Mouse (Mus musculus): ENCODE data around the gene Tspan14. TPM values are rescaled to one million over a fixed set of nuclear protein-coding genes. Genes with fewer than 3 reads are reported as not detected.

The Tspan14 gene
- polyA plus RNA-seq, 1 experiment from 2014 or later = 71.4 TPM

- no peaks in the 10 kb centered on the region for H3K27me3 ChIP-seq (replicated peaks; ENCODE audit: control insufficient read depth, insufficient read depth, low read length)
Measured at GRCm38 (mm10) chr14:40935481-40935880, 31.1 kb downstream of the Tspan14 start.

GRCm38 (mm10) chr14:40935054-40935453 is 31.6 kb downstream of the Tspan14 start:
- ATAC-seq (replicated peaks; ENCODE audit: low FRiP score, low TSS enrichment, low read depth) (no peak), DNase-seq (ENCODE audit: low spot score) (no peak)
- Histone ChIP-seq H3K27me3 (replicated peaks; ENCODE audit: control insufficient read depth, insufficient read depth, low read length) (no peaks in the 10 kb centered on the region), H3K27ac (ENCODE audit: low read depth) (no peak overlapping the region), H3K9ac (ENCODE audit: low read length) (no peak overlapping the region), H3K9me3 (ENCODE audit: control insufficient read depth, low read length) (no peaks in the 10 kb centered on the region), H3K4me2 (ENCODE audit: low read length) (no peak overlapping the region), H3K36me3 (ENCODE audit: control insufficient read depth, insufficient read depth, low read length) (peaks cover 6% of the 10 kb centered on the region; the same call in 1 of the 2 replicates), H3K4me1 (replicated peaks; ENCODE audit: control insufficient read depth, insufficient read depth, low read length) (peaks cover 8% of the 10 kb centered on the region; the same call in 1 of the 2 replicates), H3K4me3 (ENCODE audit: low read depth, low read length) (no peak overlapping the region)
- 78% methylated on average over 2 of the region's 2 CpGs for WGBS

More at GRCm38 (mm10) chr14:40935481-40935880, 31.1 kb downstream of the Tspan14 start:
- Histone ChIP-seq H3K27ac (ENCODE audit: low read depth) (no peak overlapping the region), H3K4me1 (replicated peaks; ENCODE audit: control insufficient read depth, insufficient read depth, low read length) (peaks cover 8% of the 10 kb centered on the region; the same call in 1 of the 2 replicates), H3K9me3 (ENCODE audit: control insufficient read depth, low read length) (no peaks in the 10 kb centered on the region), H3K36me3 (ENCODE audit: control insufficient read depth, insufficient read depth, low read length) (peaks cover 6% of the 10 kb centered on the region; the same call in 1 of the 2 replicates), H3K4me3 (ENCODE audit: low read depth, low read length) (no peak overlapping the region), H3K4me2 (ENCODE audit: low read length) (no peak overlapping the region), H3K9ac (ENCODE audit: low read length) (no peak overlapping the region)
- no peak for ATAC-seq (replicated peaks; ENCODE audit: low FRiP score, low TSS enrichment, low read depth)
- 56% methylated on average over 1 of the region's 1 CpGs for WGBS
- DNase-seq (ENCODE audit: low spot score) = no peak

DNA sequence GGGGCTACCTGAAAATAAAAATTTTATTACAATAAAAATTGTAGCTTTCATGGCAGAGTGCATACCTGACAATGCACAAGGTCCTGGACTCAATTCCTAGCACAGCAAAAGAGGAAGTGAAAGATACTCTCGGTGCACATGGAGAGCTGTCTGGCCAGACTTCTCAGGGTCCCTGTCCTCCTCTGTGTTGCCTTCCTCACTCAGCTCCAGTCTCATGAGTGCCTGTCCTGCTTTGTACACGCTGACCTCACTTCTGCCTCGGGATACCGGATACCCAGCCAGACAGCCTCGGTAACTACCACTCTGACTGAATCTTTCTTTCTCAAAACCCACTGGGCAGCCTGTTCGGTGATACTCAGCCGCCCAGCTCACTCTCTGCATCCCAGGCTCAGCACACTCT is 33.3 kb downstream of the Tspan14 start:
- H3K9me3 ChIP-seq (ENCODE audit: control insufficient read depth, low read length) = no peaks in the 10 kb centered on the region
- ATAC-seq (replicated peaks; ENCODE audit: low FRiP score, low TSS enrichment, low read depth) (no peak), DNase-seq (ENCODE audit: low spot score) (no peak)
- H3K36me3 ChIP-seq (ENCODE audit: control insufficient read depth, insufficient read depth, low read length) = peaks cover 6% of the 10 kb centered on the region; the same call in 1 of the 2 replicates
- WGBS = 90% methylated on average over 7 of the region's 7 CpGs
- H3K4me1 ChIP-seq (replicated peaks; ENCODE audit: control insufficient read depth, insufficient read depth, low read length) = peaks cover 8% of the 10 kb centered on the region; the same call in 1 of the 2 replicates
- H3K27me3 ChIP-seq (replicated peaks; ENCODE audit: control insufficient read depth, insufficient read depth, low read length) = no peaks in the 10 kb centered on the region
- H3K27ac ChIP-seq (ENCODE audit: low read depth) = no peak overlapping the region
- no peak overlapping the region for H3K4me2 ChIP-seq (ENCODE audit: low read length)
- H3K9ac ChIP-seq (ENCODE audit: low read length) = no peak overlapping the region
- no peak overlapping the region for H3K4me3 ChIP-seq (ENCODE audit: low read depth, low read length)

DNA sequence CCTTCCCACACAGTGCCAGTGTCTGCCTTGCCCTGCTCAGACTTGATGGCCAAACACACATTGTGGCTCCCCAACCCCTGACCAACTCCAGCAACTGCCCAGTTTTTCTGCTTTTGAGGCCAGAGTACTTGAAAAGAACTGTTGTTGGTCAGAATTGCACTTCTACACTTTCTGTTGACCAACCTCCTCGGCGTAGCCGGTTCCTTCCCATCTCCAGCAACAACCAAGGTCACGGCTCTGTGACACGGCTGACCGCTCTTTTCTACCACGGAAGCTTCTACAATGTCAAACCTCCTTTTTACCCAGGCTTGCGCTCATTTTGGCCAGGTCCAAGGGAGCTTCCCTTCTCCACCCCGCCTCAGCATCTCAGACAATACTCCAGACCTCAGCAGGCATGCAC is 34.4 kb downstream of the Tspan14 start:
- Histone ChIP-seq H3K36me3 (ENCODE audit: control insufficient read depth, insufficient read depth, low read length) (peaks cover 6% of the 10 kb centered on the region; the same call in 1 of the 2 replicates), H3K4me2 (ENCODE audit: low read length) (no peak overlapping the region), H3K27me3 (replicated peaks; ENCODE audit: control insufficient read depth, insufficient read depth, low read length) (no peaks in the 10 kb centered on the region), H3K27ac (ENCODE audit: low read depth) (no peak overlapping the region), H3K9ac (ENCODE audit: low read length) (no peak overlapping the region), H3K9me3 (ENCODE audit: control insufficient read depth, low read length) (no peaks in the 10 kb centered on the region), H3K4me3 (ENCODE audit: low read depth, low read length) (no peak overlapping the region), H3K4me1 (replicated peaks; ENCODE audit: control insufficient read depth, insufficient read depth, low read length) (peaks cover 8% of the 10 kb centered on the region; the same call in 1 of the 2 replicates)
- no peak for DNase-seq (ENCODE audit: low spot score)
- WGBS = 89% methylated on average over 9 of the region's 9 CpGs
- ATAC-seq (replicated peaks; ENCODE audit: low FRiP score, low TSS enrichment, low read depth) = no peak

GRCm38 (mm10) chr14:40931115-40931829 is 35.3 kb downstream of the Tspan14 start:
- H3K4me1 ChIP-seq (replicated peaks; ENCODE audit: control insufficient read depth, insufficient read depth, low read length) = peaks cover 8% of the 10 kb centered on the region; the same call in 1 of the 2 replicates
- H3K27ac ChIP-seq (ENCODE audit: low read depth) = no peak overlapping the region
- no peak overlapping the region for H3K9ac ChIP-seq (ENCODE audit: low read length)
- ATAC-seq (replicated peaks; ENCODE audit: low FRiP score, low TSS enrichment, low read depth) (no peak), DNase-seq (ENCODE audit: low spot score) (no peak)
- H3K4me3 ChIP-seq (ENCODE audit: low read depth, low read length) = no peak overlapping the region
- 62% methylated on average over 3 of the region's 3 CpGs for WGBS
- H3K36me3 ChIP-seq (ENCODE audit: control insufficient read depth, insufficient read depth, low read length) = peaks cover 6% of the 10 kb centered on the region; the same call in 1 of the 2 replicates
- no peak overlapping the region for H3K4me2 ChIP-seq (ENCODE audit: low read length)
- no peaks in the 10 kb centered on the region for H3K9me3 ChIP-seq (ENCODE audit: control insufficient read depth, low read length)
- no peaks in the 10 kb centered on the region for H3K27me3 ChIP-seq (replicated peaks; ENCODE audit: control insufficient read depth, insufficient read depth, low read length)

DNA sequence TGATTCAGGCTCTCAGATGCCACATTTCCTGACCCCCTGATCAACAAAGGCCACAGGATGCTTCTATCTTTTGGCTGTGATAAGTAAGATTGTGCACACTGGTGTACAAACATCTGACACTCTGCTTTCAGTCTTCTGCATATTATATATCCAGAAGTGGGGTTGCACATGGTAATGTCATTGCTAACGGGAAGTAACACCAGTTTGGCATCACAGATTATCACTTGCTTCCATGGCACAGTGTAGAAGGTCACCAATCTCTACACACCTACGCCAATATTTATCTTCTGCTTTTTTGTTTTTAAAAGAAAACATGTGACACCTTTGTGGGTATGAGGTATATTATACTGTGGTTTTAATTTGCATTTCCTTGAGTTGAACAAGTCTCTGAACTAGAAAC is 36.7 kb downstream of the Tspan14 start:
- Histone ChIP-seq H3K9ac (ENCODE audit: low read length) (no peak overlapping the region), H3K9me3 (ENCODE audit: control insufficient read depth, low read length) (no peaks in the 10 kb centered on the region), H3K36me3 (ENCODE audit: control insufficient read depth, insufficient read depth, low read length) (peaks cover 6% of the 10 kb centered on the region; the same call in 1 of the 2 replicates), H3K4me2 (ENCODE audit: low read length) (no peak overlapping the region), H3K4me1 (replicated peaks; ENCODE audit: control insufficient read depth, insufficient read depth, low read length) (peaks cover 8% of the 10 kb centered on the region; the same call in 1 of the 2 replicates), H3K27ac (ENCODE audit: low read depth) (no peak overlapping the region), H3K4me3 (ENCODE audit: low read depth, low read length) (no peak overlapping the region), H3K27me3 (replicated peaks; ENCODE audit: control insufficient read depth, insufficient read depth, low read length) (no peaks in the 10 kb centered on the region)
- WGBS = 81% methylated on average over 2 of the region's 2 CpGs
- ATAC-seq (replicated peaks; ENCODE audit: low FRiP score, low TSS enrichment, low read depth) (no peak), DNase-seq (ENCODE audit: low spot score) (no peak)

- H3K4me2 ChIP-seq (ENCODE audit: low read length) = no peak overlapping the region
- DNase-seq (ENCODE audit: low spot score) = no peak
- WGBS = 74% methylated on average over 5 of the region's 5 CpGs
- no peaks in the 10 kb centered on the region for H3K9me3 ChIP-seq (ENCODE audit: control insufficient read depth, low read length)
- H3K36me3 ChIP-seq (ENCODE audit: control insufficient read depth, insufficient read depth, low read length) = peaks cover 2% of the 10 kb centered on the region; the same call in 1 of the 2 replicates
- peaks cover 12% of the 10 kb centered on the region; the same call in 1 of the 2 replicates for H3K4me1 ChIP-seq (replicated peaks; ENCODE audit: control insufficient read depth, insufficient read depth, low read length)
- H3K4me3 ChIP-seq (ENCODE audit: low read depth, low read length) = no peak overlapping the region
- no peak overlapping the region for H3K9ac ChIP-seq (ENCODE audit: low read length)
- ATAC-seq (replicated peaks; ENCODE audit: low FRiP score, low TSS enrichment, low read depth) = no peak
- H3K27me3 ChIP-seq (replicated peaks; ENCODE audit: control insufficient read depth, insufficient read depth, low read length) = no peaks in the 10 kb centered on the region
- no peak overlapping the region for H3K27ac ChIP-seq (ENCODE audit: low read depth)
Measured at GRCm38 (mm10) chr14:40928897-40929296, 37.7 kb downstream of the Tspan14 start.

GRCm38 (mm10) chr14:40927041-40927440 is 39.6 kb downstream of the Tspan14 start:
- Histone ChIP-seq H3K36me3 (ENCODE audit: control insufficient read depth, insufficient read depth, low read length) (peaks cover 1% of the 10 kb centered on the region), H3K27ac (ENCODE audit: low read depth) (no peak overlapping the region), H3K9ac (ENCODE audit: low read length) (no peak overlapping the region), H3K4me1 (replicated peaks; ENCODE audit: control insufficient read depth, insufficient read depth, low read length) (peaks cover 12% of the 10 kb centered on the region; the same call in 1 of the 2 replicates), H3K27me3 (replicated peaks; ENCODE audit: control insufficient read depth, insufficient read depth, low read length) (no peaks in the 10 kb centered on the region), H3K4me2 (ENCODE audit: low read length) (no peak overlapping the region), H3K9me3 (ENCODE audit: control insufficient read depth, low read length) (no peaks in the 10 kb centered on the region), H3K4me3 (ENCODE audit: low read depth, low read length) (no peak overlapping the region)
- ATAC-seq (replicated peaks; ENCODE audit: low FRiP score, low TSS enrichment, low read depth) (0 out of 2 replicates have a peak, but pooled peaks have one; percentile 40), DNase-seq (ENCODE audit: low spot score) (no peak)
- 46% methylated on average over 2 of the region's 2 CpGs for WGBS

Measured in intestine, embryonic 14.5 days (tissue).